Mouse (Mus musculus): ENCODE data around the gene Zdhhc3. TPM values are rescaled to one million over a fixed set of nuclear protein-coding genes. Genes with fewer than 3 reads are reported as not detected.
A peak's percentile ranks its signal among the peaks of the same experiment; 100 is the strongest.

Zdhhc3 gene
- polyA plus RNA-seq, 1 experiment from 2014 or later, result 64.7 TPM

DNA sequence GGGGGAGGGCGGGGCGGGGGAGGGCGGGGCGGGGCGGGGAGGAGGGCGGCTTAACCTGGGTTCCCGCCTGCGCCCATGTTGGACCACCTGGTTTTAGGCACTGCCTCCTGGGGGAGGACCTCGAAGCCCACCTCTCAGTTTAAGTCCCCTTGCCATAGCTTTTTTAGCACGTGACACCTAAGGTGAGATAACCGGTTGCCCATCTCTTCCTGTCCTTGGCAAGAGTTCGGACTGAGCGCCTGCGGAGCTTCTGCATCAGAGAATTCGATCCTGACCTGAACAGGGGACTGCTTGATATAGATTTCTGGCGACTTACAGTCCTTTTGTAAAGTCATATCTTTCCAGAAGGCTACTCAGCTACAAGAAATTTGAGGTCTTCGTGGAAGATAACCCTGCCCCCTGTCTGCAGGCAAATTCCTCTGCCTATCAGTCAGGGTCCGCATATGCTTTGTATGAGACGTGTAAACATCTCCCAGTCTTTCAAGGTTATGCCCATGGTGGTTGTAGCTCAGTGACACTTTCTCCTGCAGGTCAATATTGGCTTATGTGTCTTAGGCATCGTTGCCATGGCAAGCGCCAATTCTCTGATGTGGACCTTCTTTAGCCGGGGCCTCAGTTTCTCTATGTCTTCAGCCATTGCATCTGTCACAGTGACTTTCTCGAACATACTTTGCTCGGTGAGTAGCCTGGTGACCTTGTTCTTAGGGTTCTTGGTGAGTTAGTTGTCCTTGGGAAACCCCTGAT, 91.2 kb downstream of the Zdhhc3 start:
- ATAC-seq (ENCODE audit: low FRiP score, low TSS enrichment) (no peak; the same call in 1 of the 2 replicates), DNase-seq (ENCODE audit: low spot score) (no peak)
- TF ChIP-seq CTCF (IDR thresholded peaks at IDR 0.05; ENCODE audit: low read depth), result peak; percentile 23; the same call in 1 of the 2 replicates
- no peak for TF ChIP-seq EP300 (optimal IDR thresholded peaks at IDR 0.05)
- no peak overlapping the region for H3K9ac ChIP-seq (ENCODE audit: low read length)
- H3K27ac ChIP-seq (replicated peaks), result no peak overlapping the region
- 32% methylated on average over 18 of the region's 24 CpGs for WGBS
- no peaks in the 10 kb centered on the region; the same call in 1 of the 2 replicates for H3K4me1 ChIP-seq (replicated peaks; ENCODE audit: control insufficient read depth, insufficient read depth)
- H3K9me3 ChIP-seq (ENCODE audit: control insufficient read depth, low read length), result no peaks in the 10 kb centered on the region
- peak overlapping the region; percentile 68 for H3K4me3 ChIP-seq (ENCODE audit: low read depth, low read length)
- no peaks in the 10 kb centered on the region for H3K27me3 ChIP-seq (ENCODE audit: control insufficient read depth, insufficient read depth, low read length)
- H3K4me2 ChIP-seq (replicated peaks; ENCODE audit: low read depth), result peak overlapping the region; percentile 63
- H3K36me3 ChIP-seq (ENCODE audit: control insufficient read depth, insufficient read depth, low read length), result no peaks in the 10 kb centered on the region

DNA sequence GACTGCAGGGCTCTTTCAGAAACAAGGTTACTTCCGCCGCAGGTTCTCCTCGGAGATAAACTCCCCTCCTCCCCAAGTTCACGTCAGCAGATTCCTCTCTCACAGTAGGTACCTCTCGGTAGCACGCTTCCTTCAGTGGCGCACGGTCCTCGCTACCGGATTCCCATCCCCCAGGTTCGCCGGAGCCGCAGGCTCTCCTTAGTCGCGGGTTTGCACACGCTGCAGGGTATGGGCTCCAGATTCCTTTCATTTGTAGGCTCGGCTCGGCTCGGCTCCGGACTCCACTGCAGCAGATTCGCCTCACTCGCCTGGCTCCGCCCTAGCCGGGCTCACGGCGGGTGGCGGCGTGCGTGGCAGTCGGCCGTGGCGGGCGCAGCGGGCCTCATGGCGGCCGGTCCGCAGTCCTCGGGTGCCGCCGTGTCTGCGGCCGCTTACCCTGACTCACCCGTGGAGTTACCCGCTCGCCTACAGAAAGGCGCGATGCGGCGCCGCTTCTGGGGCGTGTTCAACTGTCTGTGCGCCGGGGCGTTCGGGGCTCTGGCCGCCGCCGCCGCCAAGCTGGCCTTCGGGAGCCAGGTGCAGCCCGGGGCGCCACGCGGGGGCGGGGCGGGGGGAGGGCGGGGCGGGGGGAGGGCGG, 91.9 kb downstream of the Zdhhc3 start, which contains the start of gene Tmem42:
TSS of gene Tmem42 (plus strand) at position 332 of the 637 bp plus-strand sequence.
- Histone ChIP-seq H3K27ac (replicated peaks) (peak within 1 kb of the TSS; percentile 92), H3K4me3 (ENCODE audit: low read depth, low read length) (peak within 1 kb of the TSS; percentile 68), H3K4me1 (replicated peaks; ENCODE audit: control insufficient read depth, insufficient read depth) (no peaks in the 10 kb centered on the region; the same call in 1 of the 2 replicates), H3K9ac (ENCODE audit: low read length) (peak within 1 kb of the TSS; percentile 80), H3K36me3 (ENCODE audit: control insufficient read depth, insufficient read depth, low read length) (no peaks in the 10 kb centered on the region), H3K27me3 (ENCODE audit: control insufficient read depth, insufficient read depth, low read length) (no peaks in the 10 kb centered on the region), H3K9me3 (ENCODE audit: control insufficient read depth, low read length) (no peaks in the 10 kb centered on the region), H3K4me2 (replicated peaks; ENCODE audit: low read depth) (peak within 1 kb of the TSS; percentile 63)
- under 1% methylated on average over 48 of the region's 69 CpGs for WGBS
- ATAC-seq (ENCODE audit: low FRiP score, low TSS enrichment) (peak; percentile 99), DNase-seq (ENCODE audit: low spot score) (peak; percentile 94)
- TF ChIP-seq CTCF (IDR thresholded peaks at IDR 0.05; ENCODE audit: low read depth), result no peak
- no peak for TF ChIP-seq EP300 (optimal IDR thresholded peaks at IDR 0.05)

Other genes starting within 250 kb of the Zdhhc3 start
- gene Zfp445, start 247.2 kb downstream of the Zdhhc3 start, polyA plus RNA-seq (2015; fragmentation: Nextera tagmentation; extraction: Ambion mirVana), result 17.0 and 19.2 TPM in 2 replicates
- 2.0 and 2.6 TPM in 2 replicates for gene Zkscan7, start 227.5 kb downstream of the Zdhhc3 start, polyA plus RNA-seq (2015; fragmentation: Nextera tagmentation; extraction: Ambion mirVana)
- gene Zfp105, start 190.1 kb downstream of the Zdhhc3 start, polyA plus RNA-seq (2015; fragmentation: Nextera tagmentation; extraction: Ambion mirVana), result 5.2 and 5.4 TPM in 2 replicates
- gene 1110059G10Rik, start 162.2 kb downstream of the Zdhhc3 start, polyA plus RNA-seq (2015; fragmentation: Nextera tagmentation; extraction: Ambion mirVana), result 31.0 and 32.2 TPM in 2 replicates
- gene Kif15, start 162.2 kb downstream of the Zdhhc3 start, polyA plus RNA-seq (2015; fragmentation: Nextera tagmentation; extraction: Ambion mirVana), result 7.3 and 9.3 TPM in 2 replicates
- gene Tmem42, start 91.9 kb downstream of the Zdhhc3 start, polyA plus RNA-seq (2015; fragmentation: Nextera tagmentation; extraction: Ambion mirVana), result 28.3 and 30.1 TPM in 2 replicates
- 0.44 and 0.52 TPM in 2 replicates for gene Tgm4, start 78.5 kb downstream of the Zdhhc3 start, polyA plus RNA-seq (2015; fragmentation: Nextera tagmentation; extraction: Ambion mirVana)
- 73.1 and 73.5 TPM in 2 replicates for gene Exosc7, start within 50 bp of the Zdhhc3 start, polyA plus RNA-seq (2015; fragmentation: Nextera tagmentation; extraction: Ambion mirVana)
- gene Clec3b, start 37.7 kb upstream of the Zdhhc3 start, polyA plus RNA-seq (2015; fragmentation: Nextera tagmentation; extraction: Ambion mirVana), result 13.9 and 17.1 TPM in 2 replicates
- 7.4 and 7.9 TPM in 2 replicates for gene Cdcp1, start 102.8 kb upstream of the Zdhhc3 start, polyA plus RNA-seq (2015; fragmentation: Nextera tagmentation; extraction: Ambion mirVana)
- 15.1 and 16.8 TPM in 2 replicates for gene Tmem158, start 147.6 kb upstream of the Zdhhc3 start, polyA plus RNA-seq (2015; fragmentation: Nextera tagmentation; extraction: Ambion mirVana)

Measured in stomach, postnatal 0 days (tissue).